Mouse (Mus musculus) layer of hippocampus, adult 11-12 months (tissue): ENCODE measurements around the gene Angptl2.

ENCODE experiments used
- DNase-seq: peaks from one replicate; pipeline ENCODE4 v3.0.0; 2022; ENCODE audit warnings: low spot score

Gene Angptl2

DNA sequence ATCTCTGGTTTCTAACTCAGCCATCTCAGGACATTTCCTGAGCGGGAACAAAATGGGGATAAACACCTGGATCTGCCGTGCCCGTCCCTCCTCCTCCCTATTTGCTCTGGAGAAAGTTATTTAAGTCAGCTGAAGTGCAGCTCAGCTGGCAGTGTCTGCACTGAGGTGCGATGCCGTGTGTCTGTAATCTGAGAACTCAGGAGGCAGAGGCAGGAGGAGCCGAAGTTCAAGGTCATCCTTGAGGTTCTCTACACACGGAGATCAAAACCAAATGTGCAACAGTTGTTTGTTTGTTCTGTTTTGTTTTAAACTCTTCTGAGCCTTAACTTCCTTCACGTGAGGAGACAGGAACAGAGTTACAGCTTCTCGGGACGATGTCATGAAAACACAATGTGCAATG, 14.8 kb downstream of the Angptl2 start:
- no peak for DNase-seq

- DNase-seq = no peak
Observed at GRCm38 (mm10) chr2:33231788-33232187, 15.9 kb downstream of the Angptl2 start.

DNA sequence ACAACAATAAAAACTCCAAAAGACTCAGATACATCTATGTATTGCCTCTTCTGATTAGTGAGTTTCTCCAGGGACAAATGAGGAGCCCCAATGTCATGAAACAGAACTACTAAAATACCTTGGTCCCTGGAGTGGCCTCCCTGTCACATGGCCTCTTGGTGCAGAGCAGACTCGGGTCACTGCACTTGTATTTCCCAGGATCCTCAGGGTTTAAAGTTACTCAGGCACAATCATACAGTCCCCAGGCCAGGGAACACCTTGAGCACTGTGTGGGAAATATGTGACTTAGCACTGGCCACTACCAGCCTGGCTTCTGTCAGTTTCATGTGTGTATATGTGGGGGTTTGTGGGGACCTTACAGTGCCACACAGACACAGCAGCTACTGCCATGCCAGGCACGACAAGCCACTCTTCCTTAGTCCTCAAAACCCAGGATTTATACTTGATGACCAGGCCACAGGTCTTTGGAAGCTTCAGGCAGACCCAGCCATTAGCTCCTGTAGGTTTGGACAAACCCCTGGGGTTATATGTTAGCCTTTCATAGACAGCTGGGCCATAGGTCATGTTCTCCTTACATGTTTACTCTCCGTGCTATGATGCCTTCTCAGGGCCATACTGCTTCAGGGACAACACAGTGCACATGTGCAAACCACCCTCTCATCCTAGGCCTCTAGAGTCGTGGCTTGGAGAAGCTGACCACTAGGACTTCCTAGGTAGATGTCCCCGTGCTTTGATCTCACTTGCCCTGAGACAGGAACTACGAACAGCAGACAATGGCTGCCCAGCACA, 17.1 kb downstream of the Angptl2 start:
- DNase-seq = no peak

- DNase-seq = peak; percentile 35
Observed at GRCm38 (mm10) chr2:33233856-33234255, 18.0 kb downstream of the Angptl2 start.

DNA sequence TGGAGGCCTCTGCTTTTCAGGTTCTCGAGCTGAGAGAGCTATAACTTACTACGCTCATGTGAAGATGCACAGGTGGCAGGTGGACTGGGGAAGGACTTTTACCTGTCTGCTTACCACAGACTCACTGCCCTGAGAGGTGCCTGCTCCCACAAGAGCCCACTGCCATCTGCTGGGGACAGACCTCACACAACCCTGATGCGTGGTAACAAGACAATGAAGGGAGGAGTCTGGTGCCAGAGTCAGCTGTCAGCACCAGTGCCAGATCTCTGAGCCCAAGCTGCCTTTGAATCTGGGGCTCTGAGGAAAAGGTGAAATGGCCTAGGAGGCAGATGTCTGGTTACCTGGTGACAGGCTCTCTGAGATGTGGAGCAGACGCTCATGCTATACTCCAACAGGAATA, 19.0 kb downstream of the Angptl2 start:
- DNase-seq = peak; percentile 43

- no peak for DNase-seq
Observed at GRCm38 (mm10) chr2:33237581-33237980, 21.7 kb downstream of the Angptl2 start.

- DNase-seq = no peak
Observed at GRCm38 (mm10) chr2:33244880-33245279, 29.0 kb downstream of the Angptl2 start.

- no peak for DNase-seq
Observed at GRCm38 (mm10) chr2:33245350-33245749, 29.5 kb downstream of the Angptl2 start.

- no peak for DNase-seq
Observed at GRCm38 (mm10) chr2:33246841-33247240, 31.0 kb downstream of the Angptl2 start.

- DNase-seq = no peak
Observed at GRCm38 (mm10) chr2:33248549-33248948, 32.7 kb downstream of the Angptl2 start.

- no peak for DNase-seq
Observed at GRCm38 (mm10) chr2:33249922-33250633, 34.2 kb downstream of the Angptl2 start.

- DNase-seq = no peak
Observed at GRCm38 (mm10) chr2:33252751-33253150, 36.9 kb downstream of the Angptl2 start.

DNA sequence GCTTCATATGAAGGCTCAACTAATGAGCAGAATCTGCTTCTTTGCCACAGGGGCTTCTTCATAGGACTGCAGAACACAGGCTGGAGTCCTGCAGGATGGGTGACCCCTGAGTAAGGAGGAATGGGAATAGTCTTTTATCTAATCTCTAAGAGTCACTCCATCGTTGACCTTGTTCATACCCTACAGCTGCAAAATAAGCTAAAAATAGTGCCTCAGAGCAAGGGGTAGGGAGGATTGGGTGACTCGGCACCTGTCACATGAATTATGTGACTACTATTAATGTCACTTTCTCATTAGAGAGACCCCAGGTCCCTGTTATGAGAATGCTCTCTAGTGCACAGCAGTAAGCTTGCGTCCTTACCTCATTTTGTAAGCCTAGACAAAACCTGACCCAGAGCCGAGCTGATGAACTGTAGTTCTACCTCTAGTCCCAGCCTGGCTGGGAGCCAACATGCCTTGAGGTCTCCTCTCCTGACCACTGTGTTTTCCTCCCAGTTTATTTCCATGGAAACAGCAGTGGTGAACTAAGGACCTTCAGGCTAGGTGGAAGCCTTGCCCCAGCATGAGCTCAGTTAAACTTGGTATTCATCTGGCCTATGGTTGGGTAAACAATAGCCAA, 37.8 kb downstream of the Angptl2 start:
- no peak for DNase-seq

DNA sequence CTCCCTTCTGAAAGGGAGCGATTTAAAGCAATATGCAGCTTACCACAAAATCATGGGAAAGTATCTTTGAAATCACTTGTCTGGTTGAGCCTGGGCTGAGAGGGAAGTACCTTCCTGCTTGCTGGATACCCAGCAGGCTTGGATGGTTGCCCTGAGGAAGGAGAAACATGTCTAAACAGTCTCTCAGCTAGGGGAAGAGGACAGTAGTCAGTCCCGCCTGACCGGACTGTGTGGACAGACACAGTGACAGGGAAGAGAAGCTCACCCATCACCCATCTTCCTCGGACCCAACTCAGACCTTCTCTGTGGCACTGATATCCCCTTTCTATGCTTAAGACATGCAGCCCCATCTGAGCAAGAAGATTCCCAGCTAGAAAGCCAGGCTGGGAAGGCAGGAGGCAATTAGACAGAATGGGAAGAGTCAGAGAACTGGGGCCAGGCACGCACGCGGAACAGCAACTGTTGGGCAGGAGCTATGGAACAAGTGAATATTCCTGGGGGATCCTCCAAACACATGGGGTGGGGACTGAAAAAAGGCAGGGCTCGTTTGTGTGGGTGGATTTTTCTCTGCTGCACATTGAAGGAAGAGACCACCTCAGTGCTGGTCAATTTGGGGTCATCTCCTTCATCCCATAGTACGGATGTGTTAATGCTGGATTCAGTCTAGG, 38.6 kb downstream of the Angptl2 start:
- DNase-seq = no peak

DNA sequence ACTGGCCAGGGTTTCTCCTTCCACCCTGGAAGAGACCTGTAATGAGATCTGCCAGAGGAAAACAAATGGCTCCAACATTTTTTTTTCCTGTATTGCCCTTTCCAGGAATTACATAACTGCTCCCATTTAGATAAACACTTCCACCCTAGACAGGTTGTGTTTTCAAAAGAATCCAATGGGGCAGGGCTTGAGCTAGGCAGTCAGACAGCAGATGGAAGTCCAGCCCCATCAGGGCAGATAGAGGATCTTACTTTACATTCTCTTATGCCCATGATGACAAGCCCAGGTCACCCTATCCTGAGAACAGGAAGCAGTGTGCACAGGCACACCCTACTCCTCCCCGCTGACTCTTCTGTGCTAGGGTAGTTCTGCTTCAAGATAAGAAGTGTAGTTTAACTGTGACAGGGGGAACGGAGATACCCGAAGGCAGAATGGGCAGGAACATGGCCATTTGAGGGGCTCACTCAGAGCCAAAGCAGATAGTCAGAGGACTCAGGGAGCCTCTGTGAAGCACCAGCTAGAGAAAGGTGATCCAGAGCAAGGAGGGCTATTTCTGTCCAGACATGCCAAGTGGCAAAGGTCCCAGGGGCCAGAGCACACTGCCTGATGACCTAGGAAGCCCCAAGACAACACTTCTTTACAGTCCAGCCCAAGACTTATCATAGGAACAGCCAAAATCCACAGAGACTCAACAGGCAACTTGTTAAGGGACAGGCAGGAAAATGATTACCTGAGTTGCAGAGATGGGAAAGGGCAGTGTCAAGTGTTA, 41.1 kb downstream of the Angptl2 start:
- DNase-seq = no peak

GRCm38 (mm10) chr2:33260772-33261171, 44.9 kb downstream of the Angptl2 start:
- DNase-seq = peak; percentile 65

DNA sequence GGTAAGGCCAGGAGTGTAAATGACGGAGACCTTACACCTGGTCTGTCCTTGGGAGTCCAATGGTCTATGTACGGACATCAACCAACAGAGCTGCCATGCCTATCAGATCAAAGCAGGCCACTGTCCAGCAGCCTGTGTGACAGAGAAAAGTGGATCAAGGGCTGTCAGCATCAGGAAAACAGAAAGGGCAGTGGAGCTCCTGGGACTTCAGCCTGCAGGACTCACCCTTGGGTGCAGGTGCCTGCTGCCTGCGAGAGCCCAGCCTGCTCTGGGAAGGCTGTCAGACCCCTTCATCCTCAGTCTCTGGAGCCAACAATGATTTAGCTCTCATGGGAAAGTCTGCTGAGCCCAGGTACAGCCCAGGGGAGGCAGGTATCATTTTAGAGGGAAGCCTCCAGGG, 45.6 kb downstream of the Angptl2 start:
- no peak for DNase-seq

DNA sequence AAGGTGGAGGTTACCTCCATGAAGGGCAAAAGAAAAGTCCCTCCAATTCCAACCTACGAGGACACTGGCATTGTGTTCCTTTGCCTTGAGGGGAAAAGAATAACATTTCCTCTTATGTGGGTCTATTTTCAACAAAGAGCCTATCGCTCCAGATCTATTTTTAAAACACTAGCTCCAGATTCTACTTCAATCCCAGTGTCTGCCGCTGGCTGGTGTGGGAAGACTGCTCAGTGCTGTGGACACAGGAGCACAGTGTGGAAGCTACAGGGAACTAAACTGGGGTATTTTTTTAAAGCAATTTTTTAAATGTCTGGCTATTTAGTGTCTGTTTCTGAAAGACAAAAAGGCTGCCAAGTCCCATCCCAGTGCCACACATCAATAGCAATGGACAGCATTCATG, 49.9 kb downstream of the Angptl2 start:
- no peak for DNase-seq

DNA sequence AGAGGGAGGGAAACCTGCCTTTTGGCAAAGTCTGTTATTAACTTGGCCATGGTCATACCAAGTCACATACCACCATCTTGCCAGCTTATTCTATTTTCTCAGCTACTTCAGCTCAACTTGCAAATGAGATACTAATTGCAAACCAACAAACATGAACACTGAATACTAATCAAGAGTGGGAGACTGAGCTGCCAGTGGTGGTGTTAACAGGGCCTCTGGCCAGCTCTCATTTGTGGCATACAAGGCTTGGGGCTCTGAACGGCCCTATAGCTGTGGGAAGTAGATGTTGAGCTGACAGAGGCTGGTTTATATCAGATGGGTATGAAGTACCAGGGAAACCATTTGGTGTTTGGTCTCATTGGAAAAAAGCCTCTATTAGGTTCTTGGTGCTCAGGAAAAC, 51.2 kb downstream of the Angptl2 start:
- no peak for DNase-seq

GRCm38 (mm10) chr2:33268384-33269131, 52.7 kb downstream of the Angptl2 start:
- no peak for DNase-seq

- DNase-seq = no peak
Observed at GRCm38 (mm10) chr2:33269132-33269493, 53.2 kb downstream of the Angptl2 start.
